Mouse (Mus musculus) embryonic fibroblast, embryonic 13.5 days (primary cell): Measurements from ENCODE around the gene Akr1c21. TPM values are rescaled to one million over a fixed set of nuclear protein-coding genes. Genes with fewer than 3 reads are reported as not detected.
A peak's percentile ranks its signal among the peaks of the same experiment; 100 is the strongest.
"Not testable (repeated sequence)": the region's sequence is repeated elsewhere in the genome, so short reads cannot be mapped to it uniquely, and the experiment has no call there.

Source experiments
- H3K27ac ChIP-seq: 2 replicates; pipeline ENCODE4 v1.5.1; 2012; ENCODE audit warnings: low read length, control low read depth, inconsistent platforms; ENCODE audit not compliant: insufficient read depth
- H3K4me1 ChIP-seq: 2 replicates; pipeline ENCODE4 v1.6.1; 2011; ENCODE audit warnings: low read length; ENCODE audit not compliant: control insufficient read depth, insufficient read depth
- H3K4me3 ChIP-seq: 2 replicates; pipeline ENCODE4 v1.5.1; 2011; ENCODE audit warnings: mild to moderate bottlenecking, control low read depth, low read length; ENCODE audit not compliant: insufficient read depth
- CTCF ChIP-seq: IDR thresholded peaks from 2 replicates; pipeline ENCODE4 v1.5.1; 2011; ENCODE audit warnings: mild to moderate bottlenecking, control low read depth, low read length, moderate library complexity, borderline replicate concordance; ENCODE audit not compliant: insufficient read depth
- POLR2A ChIP-seq: IDR thresholded peaks from 2 replicates; pipeline ENCODE4 v1.6.1; 2011; ENCODE audit warnings: low read depth, mild to moderate bottlenecking, control low read depth, low read length, moderate library complexity
- polyA plus RNA-seq: library from polyadenylated mRNA; stranded (reverse); fragments of >200 nt; gene quantifications from 2 replicates; pipeline ENCODE4 v1.2.4, GENCODE M21; 2011; ENCODE audit warnings: low read depth; ENCODE audit not compliant: missing spikeins, insufficient read length

Akr1c21 gene
- polyA plus RNA-seq = not detected in 2 replicates

DNA sequence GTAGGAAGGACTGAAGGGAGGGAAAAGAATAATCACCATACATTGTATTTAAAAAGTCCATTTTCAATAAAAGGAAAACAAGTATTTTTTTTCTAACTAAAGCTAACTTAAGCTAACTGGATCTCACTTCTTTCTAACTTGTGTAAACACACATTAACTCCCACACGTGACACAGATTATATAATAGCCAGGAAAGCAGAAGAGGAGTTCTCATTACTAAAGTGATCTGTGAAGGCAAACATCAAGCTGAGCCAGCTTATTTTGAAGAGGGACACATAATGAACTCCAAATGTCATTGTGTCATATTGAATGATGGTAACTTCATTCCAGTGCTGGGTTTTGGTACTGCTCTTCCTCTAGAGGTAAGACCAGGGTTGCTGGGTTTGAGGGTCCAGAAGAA lies at the start of gene Akr1c21:
Gene Akr1c21 (plus strand): TSS at position 205 of the 400 bp plus-strand sequence.
- H3K27ac ChIP-seq = no peak within 1 kb of the TSS
- TF ChIP-seq POLR2A = no peak
- TF ChIP-seq CTCF = no peak
- H3K4me1 ChIP-seq = no peaks in the 10 kb centered on the region
- H3K4me3 ChIP-seq = no peak within 1 kb of the TSS

DNA sequence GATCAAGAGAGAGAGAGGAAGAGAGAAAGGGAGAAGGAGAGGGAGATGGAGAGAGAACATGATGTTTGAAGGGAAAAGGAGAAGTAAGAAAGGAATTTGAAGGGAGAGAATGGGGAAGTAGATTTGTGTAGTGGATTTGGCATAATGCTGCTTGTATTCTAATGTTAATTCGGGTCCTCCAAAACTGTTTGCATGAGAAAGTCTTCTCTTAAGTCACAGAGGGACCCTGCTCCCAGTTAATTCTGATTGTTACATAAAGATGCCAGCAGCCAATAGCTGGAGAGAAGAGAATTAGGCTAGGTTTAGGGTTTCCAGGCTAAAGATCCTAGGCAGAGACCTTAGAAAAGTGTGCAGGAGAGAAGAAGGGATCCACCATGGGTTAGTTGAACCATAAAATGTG lies 14.7 kb upstream of the Akr1c21 start:
- TF ChIP-seq POLR2A (no peak), CTCF (no peak)
- H3K4me3 ChIP-seq = no peak overlapping the region
- H3K27ac ChIP-seq = no peak overlapping the region
- H3K4me1 ChIP-seq = no peaks in the 10 kb centered on the region

DNA sequence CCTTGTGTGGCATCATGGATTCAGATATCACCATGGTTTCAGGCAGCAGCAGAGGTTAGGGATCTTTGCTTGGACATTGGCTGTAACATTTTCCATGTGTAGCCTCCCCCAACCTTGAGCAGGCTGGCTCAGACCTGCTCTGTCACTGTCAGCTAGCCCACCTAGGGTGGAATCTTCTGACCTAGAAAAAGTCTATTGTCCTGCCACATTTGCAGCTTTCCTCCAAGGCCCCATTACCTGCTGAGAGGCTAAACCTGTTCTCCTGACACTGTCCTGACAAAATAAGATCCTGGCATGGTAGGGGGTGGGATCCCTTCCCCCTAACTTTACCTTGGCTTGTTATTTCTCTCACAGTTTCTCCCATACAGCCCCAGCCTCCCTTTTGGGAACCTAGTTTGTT lies 13.4 kb upstream of the Akr1c21 start:
- Histone ChIP-seq H3K27ac (no peak overlapping the region), H3K4me3 (no peak overlapping the region), H3K4me1 (no peaks in the 10 kb centered on the region)
- TF ChIP-seq CTCF = no peak
- no peak for TF ChIP-seq POLR2A

DNA sequence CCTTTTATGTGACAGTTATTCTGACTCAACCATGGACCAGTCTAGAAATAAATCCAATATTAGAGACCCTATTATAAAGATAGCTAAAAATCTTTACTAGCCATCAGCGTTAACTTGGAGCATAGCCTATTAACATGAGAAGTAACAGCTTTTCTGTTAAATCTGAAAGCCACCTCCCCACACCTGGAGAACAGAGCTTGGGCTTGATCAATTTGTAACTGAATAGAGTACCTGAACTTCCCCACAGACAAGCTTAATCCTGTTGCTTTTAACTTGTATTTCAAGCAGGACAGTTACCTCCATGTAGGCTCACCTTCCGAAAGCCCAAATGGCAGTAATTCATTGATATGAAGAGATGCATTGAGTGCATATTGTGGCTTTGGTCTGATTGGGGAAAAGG lies 7.9 kb upstream of the Akr1c21 start:
- no peak for TF ChIP-seq CTCF
- TF ChIP-seq POLR2A = no peak

DNA sequence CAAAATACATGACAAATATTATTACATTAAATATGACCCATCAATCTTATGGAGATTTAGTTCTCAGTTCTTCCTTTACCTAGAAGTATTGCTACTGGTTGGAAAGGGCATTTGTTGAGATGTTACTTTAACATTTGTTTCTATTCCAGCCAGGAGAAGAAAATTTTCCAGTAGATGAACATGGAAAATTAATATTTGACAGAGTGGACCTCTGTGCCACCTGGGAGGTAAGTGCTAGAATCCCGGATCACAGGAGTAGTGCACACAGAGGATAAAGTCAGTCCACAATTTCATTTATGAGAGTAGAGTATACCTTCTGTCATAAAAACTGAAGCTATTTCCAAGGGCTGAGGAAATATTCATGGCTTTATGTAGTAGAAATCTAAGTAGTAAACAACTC lies 3.0 kb downstream of the Akr1c21 start:
- Histone ChIP-seq H3K4me3 (no peak overlapping the region), H3K27ac (no peak overlapping the region), H3K4me1 (no peaks in the 10 kb centered on the region)
- TF ChIP-seq POLR2A = no peak
- no peak for TF ChIP-seq CTCF

More for the DNA sequence above, 7.9 kb upstream of the Akr1c21 start:
- H3K27ac ChIP-seq = no peak overlapping the region
- H3K4me1 ChIP-seq = no peaks in the 10 kb centered on the region
- no peak overlapping the region for H3K4me3 ChIP-seq

DNA sequence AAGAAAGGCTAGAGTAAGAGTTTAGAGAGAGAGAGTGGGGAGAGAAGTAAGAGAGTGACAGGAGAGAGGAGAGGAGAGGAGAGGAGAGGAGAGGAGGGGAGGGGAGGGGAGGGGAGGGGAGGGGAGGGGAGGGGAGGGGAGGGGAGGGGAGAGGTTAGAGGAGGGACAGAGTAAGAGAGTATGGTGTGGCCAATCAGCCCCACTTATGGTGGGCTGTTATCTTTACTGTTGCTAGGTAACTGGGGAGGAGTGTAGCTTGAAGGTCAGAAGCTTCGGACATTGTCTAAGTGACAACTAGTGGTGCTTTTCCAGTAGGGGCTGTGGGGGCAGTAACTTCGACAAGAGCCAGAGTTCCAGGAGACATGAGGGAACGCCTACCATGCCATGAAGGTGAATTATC lies 29.6 kb downstream of the Akr1c21 start:
- not testable (repeated sequence) for H3K4me3 ChIP-seq

DNA sequence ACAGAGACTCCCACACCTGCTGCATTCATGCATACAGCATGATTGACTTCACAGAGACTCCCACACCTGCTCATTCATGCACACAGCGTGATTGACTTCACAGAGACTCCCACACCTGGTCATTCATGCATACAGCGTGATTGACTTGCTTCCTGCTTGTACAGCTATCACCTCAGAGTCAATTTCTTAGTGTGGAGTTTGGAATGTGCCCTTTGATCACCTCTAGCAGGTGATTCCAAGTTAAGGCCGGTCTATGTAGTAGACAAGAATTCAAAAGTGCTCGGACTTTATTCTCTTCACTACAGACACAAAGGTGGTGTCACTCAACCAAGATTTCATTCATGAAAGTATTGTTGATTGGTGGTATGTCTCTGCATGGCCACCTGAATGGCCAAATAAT lies 32.9 kb downstream of the Akr1c21 start:
- TF ChIP-seq CTCF = no peak
- no peak for TF ChIP-seq POLR2A
- Histone ChIP-seq H3K4me3 (no peak overlapping the region), H3K4me1 (no peaks in the 10 kb centered on the region), H3K27ac (no peak overlapping the region)

More for the DNA sequence above, 29.6 kb downstream of the Akr1c21 start:
- not testable (repeated sequence) for H3K4me1 ChIP-seq, H3K27ac ChIP-seq

DNA sequence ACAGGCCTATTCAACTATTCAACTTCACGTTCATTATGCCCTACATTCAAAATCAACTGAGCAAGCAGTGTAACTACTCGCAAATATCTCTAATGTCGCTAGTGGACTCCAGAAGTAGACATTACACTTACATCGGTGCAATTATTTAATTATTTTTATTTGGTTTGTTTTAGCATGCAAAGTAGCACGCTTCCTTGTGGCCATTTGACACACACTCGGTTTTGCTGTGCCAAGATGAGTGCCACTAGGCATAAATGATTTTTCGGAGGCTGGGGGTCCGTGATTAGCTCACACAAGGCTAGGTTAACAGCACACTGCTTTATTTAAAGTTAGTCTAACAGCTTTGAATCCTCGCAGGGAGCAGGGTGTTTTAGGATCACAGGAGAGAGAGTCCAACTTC lies 34.7 kb downstream of the Akr1c21 start:
- Histone ChIP-seq H3K4me3 (peak overlapping the region; percentile 80), H3K27ac (0 out of 2 replicates have a peak overlapping the region, but pooled peaks have one; percentile 13), H3K4me1 (no peaks in the 10 kb centered on the region)
- TF ChIP-seq POLR2A (no peak), CTCF (no peak)

DNA sequence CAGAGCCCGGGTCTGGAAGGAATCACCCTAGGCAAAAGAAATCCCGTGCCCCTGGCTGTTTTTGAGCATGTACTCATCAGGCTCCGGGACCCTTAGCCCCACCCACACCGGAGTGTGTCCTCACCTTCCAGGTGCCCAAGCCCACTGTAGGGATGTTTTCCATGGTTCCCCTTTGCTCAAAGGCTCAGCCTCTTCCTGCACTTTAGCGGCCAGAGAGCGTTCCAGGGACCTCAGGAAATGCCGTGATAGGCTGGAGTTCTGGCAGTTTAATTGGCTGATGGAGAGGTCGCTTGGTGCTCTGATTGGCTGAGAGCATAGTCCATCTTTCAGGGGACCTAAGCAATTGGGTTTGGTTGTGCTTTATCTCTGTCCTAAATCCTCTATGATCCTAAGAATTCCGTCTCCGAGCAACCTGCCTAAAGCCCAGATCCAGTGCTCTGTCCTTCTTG lies 35.1 kb downstream of the Akr1c21 start, which contains the start of gene Akr1e1:
Gene Akr1e1 (minus strand): TSS at position 214 of the 449 bp plus-strand sequence.
- TF ChIP-seq POLR2A (peak; percentile 87), CTCF (no peak)
- H3K4me3 ChIP-seq = peak within 1 kb of the TSS; percentile 80
- 0 out of 2 replicates have a peak within 1 kb of the TSS, but pooled peaks have one; percentile 13 for H3K27ac ChIP-seq
- H3K4me1 ChIP-seq = no peaks in the 10 kb centered on the region

DNA sequence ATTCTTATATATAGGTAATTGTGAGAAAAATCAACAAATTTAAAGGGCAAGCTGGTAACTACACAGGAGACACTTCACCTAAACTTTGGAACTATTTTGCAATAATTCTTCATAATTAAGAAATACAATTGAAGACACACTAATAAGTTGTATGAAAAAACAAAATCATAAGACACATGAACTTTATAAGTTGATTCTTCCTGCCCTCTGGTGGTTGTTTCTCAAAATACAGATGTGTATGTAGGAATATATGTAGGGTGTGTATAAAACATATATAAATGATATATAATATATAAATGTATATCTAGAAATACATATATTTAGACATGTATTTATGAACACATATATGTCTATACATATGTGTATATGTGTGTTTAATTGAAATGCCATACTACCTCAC lies 37.0 kb downstream of the Akr1c21 start:
- no peak for TF ChIP-seq POLR2A
- no peak for TF ChIP-seq CTCF
- Histone ChIP-seq H3K27ac (no peak overlapping the region), H3K4me3 (no peak overlapping the region), H3K4me1 (no peaks in the 10 kb centered on the region)

Other genes starting within 250 kb of the Akr1c21 start
- gene Akr1c6, start 139.8 kb upstream of the Akr1c21 start, polyA plus RNA-seq = not detected in 2 replicates
- gene Akr1c20, start 50.7 kb upstream of the Akr1c21 start, polyA plus RNA-seq = not detected in 2 replicates
- 28.6 and 32.0 TPM in 2 replicates for gene Akr1e1, start 35.1 kb downstream of the Akr1c21 start, polyA plus RNA-seq